Mouse (Mus musculus): Measurements from ENCODE around the gene Fads2. TPM values are rescaled to one million over a fixed set of nuclear protein-coding genes. Genes with fewer than 3 reads are reported as not detected.
A peak's percentile ranks its signal among the peaks of the same experiment; 100 is the strongest.

Fads2 gene
- polyA plus RNA-seq, 1 experiment from 2014 or later, result 31.1 TPM

DNA sequence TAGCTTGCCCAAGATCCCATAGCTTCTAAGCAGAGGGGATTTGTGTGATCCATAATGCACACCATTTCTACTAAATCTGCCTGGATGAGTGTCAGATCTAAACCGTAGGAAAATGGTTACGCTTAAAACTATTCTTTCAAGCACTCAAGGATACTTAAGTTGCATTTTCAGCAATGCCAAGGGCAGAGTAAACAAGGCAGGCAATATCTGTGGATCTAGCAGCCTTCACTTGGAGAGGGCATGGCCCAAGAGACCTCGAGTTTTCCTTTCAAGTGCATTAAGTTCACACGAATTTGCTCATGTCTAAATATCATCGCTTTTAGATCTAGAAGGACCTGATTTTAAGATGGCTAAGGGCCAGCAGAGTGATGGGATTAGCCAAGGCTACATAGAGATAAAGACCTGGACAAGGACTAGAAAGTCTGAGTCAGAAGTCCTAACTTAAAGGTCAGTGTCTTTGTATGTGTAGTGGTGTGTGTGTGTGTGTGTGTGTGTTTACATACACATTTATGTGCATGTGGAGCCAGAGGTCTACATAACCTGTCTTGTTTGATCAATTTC is 5.6 kb upstream of the Fads2 start:
- Histone ChIP-seq H3K9me3 (replicated peaks; ENCODE audit: control insufficient read depth, low read length) (no peaks in the 10 kb centered on the region), H3K27me3 (ENCODE audit: control insufficient read depth, insufficient read depth, low read length) (no peaks in the 10 kb centered on the region), H3K4me3 (ENCODE audit: low read depth, low read length) (no peak overlapping the region), H3K4me1 (ENCODE audit: control insufficient read depth, insufficient read depth, low read length) (no peaks in the 10 kb centered on the region), H3K27ac (ENCODE audit: low read depth, low read length) (no peak overlapping the region), H3K4me2 (no peak overlapping the region), H3K9ac (ENCODE audit: low read depth, low read length) (no peak overlapping the region), H3K36me3 (ENCODE audit: control insufficient read depth, insufficient read depth, low read length) (no peaks in the 10 kb centered on the region)
- WGBS (ENCODE audit: insufficient replicate concordance), result 76% methylated on average over 5 of the region's 5 CpGs
- no peak for ATAC-seq (replicated peaks; ENCODE audit: insufficient number of reproducible peaks, low FRiP score, low TSS enrichment)

GRCm38 (mm10) chr19:10106634-10107033 is 5.1 kb upstream of the Fads2 start:
- WGBS (ENCODE audit: insufficient replicate concordance), result 81% methylated on average over 2 of the region's 2 CpGs
- no peaks in the 10 kb centered on the region for H3K36me3 ChIP-seq (ENCODE audit: control insufficient read depth, insufficient read depth, low read length)
- H3K4me1 ChIP-seq (ENCODE audit: control insufficient read depth, insufficient read depth, low read length), result no peaks in the 10 kb centered on the region
- H3K27ac ChIP-seq (ENCODE audit: low read depth, low read length), result no peak overlapping the region
- H3K4me3 ChIP-seq (ENCODE audit: low read depth, low read length), result no peak overlapping the region
- no peaks in the 10 kb centered on the region for H3K27me3 ChIP-seq (ENCODE audit: control insufficient read depth, insufficient read depth, low read length)
- ATAC-seq (replicated peaks; ENCODE audit: insufficient number of reproducible peaks, low FRiP score, low TSS enrichment), result no peak
- no peaks in the 10 kb centered on the region for H3K9me3 ChIP-seq (replicated peaks; ENCODE audit: control insufficient read depth, low read length)
- H3K9ac ChIP-seq (ENCODE audit: low read depth, low read length), result no peak overlapping the region
- H3K4me2 ChIP-seq, result no peak overlapping the region

GRCm38 (mm10) chr19:10105034-10105493 is 3.5 kb upstream of the Fads2 start:
- 66% methylated on average over 10 of the region's 10 CpGs for WGBS (ENCODE audit: insufficient replicate concordance)
- H3K9ac ChIP-seq (ENCODE audit: low read depth, low read length), result no peak overlapping the region
- no peaks in the 10 kb centered on the region for H3K27me3 ChIP-seq (ENCODE audit: control insufficient read depth, insufficient read depth, low read length)
- no peaks in the 10 kb centered on the region for H3K36me3 ChIP-seq (ENCODE audit: control insufficient read depth, insufficient read depth, low read length)
- H3K4me2 ChIP-seq, result no peak overlapping the region
- 0 out of 2 replicates have a peak, but pooled peaks have one; percentile 44 for ATAC-seq (replicated peaks; ENCODE audit: insufficient number of reproducible peaks, low FRiP score, low TSS enrichment)
- H3K4me1 ChIP-seq (ENCODE audit: control insufficient read depth, insufficient read depth, low read length), result peaks cover 2% of the 10 kb centered on the region; the same call in 1 of the 2 replicates
- no peak overlapping the region for H3K4me3 ChIP-seq (ENCODE audit: low read depth, low read length)
- peak overlapping the region; percentile 80 for H3K27ac ChIP-seq (ENCODE audit: low read depth, low read length)
- H3K9me3 ChIP-seq (replicated peaks; ENCODE audit: control insufficient read depth, low read length), result no peaks in the 10 kb centered on the region

- Histone ChIP-seq H3K27ac (ENCODE audit: low read depth, low read length) (peak overlapping the region; percentile 80), H3K4me2 (no peak overlapping the region), H3K27me3 (ENCODE audit: control insufficient read depth, insufficient read depth, low read length) (no peaks in the 10 kb centered on the region), H3K9me3 (replicated peaks; ENCODE audit: control insufficient read depth, low read length) (no peaks in the 10 kb centered on the region), H3K4me1 (ENCODE audit: control insufficient read depth, insufficient read depth, low read length) (peaks cover 8% of the 10 kb centered on the region), H3K9ac (ENCODE audit: low read depth, low read length) (no peak overlapping the region), H3K4me3 (ENCODE audit: low read depth, low read length) (no peak overlapping the region), H3K36me3 (ENCODE audit: control insufficient read depth, insufficient read depth, low read length) (no peaks in the 10 kb centered on the region)
- WGBS (ENCODE audit: insufficient replicate concordance), result 74% methylated on average over 6 of the region's 6 CpGs
- ATAC-seq (replicated peaks; ENCODE audit: insufficient number of reproducible peaks, low FRiP score, low TSS enrichment), result no peak
Observed at GRCm38 (mm10) chr19:10104234-10104633, 2.7 kb upstream of the Fads2 start.

- peak overlapping the region; percentile 79 for H3K27ac ChIP-seq (ENCODE audit: low read depth, low read length)
- H3K4me3 ChIP-seq (ENCODE audit: low read depth, low read length), result peak overlapping the region; percentile 81
- peak overlapping the region; percentile 70 for H3K4me2 ChIP-seq
- ATAC-seq (replicated peaks; ENCODE audit: insufficient number of reproducible peaks, low FRiP score, low TSS enrichment), result peak; percentile 37
- no peaks in the 10 kb centered on the region for H3K9me3 ChIP-seq (replicated peaks; ENCODE audit: control insufficient read depth, low read length)
- WGBS (ENCODE audit: insufficient replicate concordance), result 6% methylated on average over 22 of the region's 25 CpGs
- no peaks in the 10 kb centered on the region for H3K27me3 ChIP-seq (ENCODE audit: control insufficient read depth, insufficient read depth, low read length)
- H3K4me1 ChIP-seq (ENCODE audit: control insufficient read depth, insufficient read depth, low read length), result peaks cover 13% of the 10 kb centered on the region
- H3K36me3 ChIP-seq (ENCODE audit: control insufficient read depth, insufficient read depth, low read length), result no peaks in the 10 kb centered on the region
- H3K9ac ChIP-seq (ENCODE audit: low read depth, low read length), result peak overlapping the region; percentile 89
Observed at GRCm38 (mm10) chr19:10102054-10102700, 631 bp upstream of the Fads2 start.

DNA sequence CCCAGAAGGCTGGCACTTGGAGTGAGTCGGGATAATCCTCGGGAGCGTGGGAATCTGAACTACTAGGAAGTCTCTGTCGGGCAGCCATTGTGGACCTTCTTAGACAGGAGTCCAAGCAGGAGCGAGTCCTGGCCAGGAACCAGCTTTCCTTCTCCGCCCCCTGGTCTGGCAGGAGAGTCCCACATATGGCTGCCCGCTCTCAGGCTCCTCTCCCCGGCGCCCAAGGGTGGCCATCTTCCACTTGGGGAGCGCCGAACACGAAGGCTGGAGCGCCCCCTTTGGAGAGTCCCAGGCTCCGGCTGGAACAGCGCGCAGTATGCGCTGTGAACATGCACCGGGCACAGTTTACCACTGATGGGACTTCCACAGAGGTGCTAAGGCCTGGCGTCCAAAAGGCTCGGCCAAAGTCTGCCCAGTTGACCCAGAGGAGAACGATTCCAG is 895 bp downstream of the Fads2 start:
- Histone ChIP-seq H3K9ac (ENCODE audit: low read depth, low read length) (peak overlapping the region; percentile 89), H3K4me3 (ENCODE audit: low read depth, low read length) (peak overlapping the region; percentile 81), H3K36me3 (ENCODE audit: control insufficient read depth, insufficient read depth, low read length) (no peaks in the 10 kb centered on the region), H3K4me1 (ENCODE audit: control insufficient read depth, insufficient read depth, low read length) (peaks cover 13% of the 10 kb centered on the region), H3K27ac (ENCODE audit: low read depth, low read length) (peak overlapping the region; percentile 79), H3K4me2 (peak overlapping the region; percentile 70), H3K9me3 (replicated peaks; ENCODE audit: control insufficient read depth, low read length) (no peaks in the 10 kb centered on the region), H3K27me3 (ENCODE audit: control insufficient read depth, insufficient read depth, low read length) (no peaks in the 10 kb centered on the region)
- WGBS (ENCODE audit: insufficient replicate concordance), result 0% methylated on average over 21 of the region's 21 CpGs
- peak; percentile 71 for ATAC-seq (replicated peaks; ENCODE audit: insufficient number of reproducible peaks, low FRiP score, low TSS enrichment)

- Histone ChIP-seq H3K4me3 (ENCODE audit: low read depth, low read length) (no peak overlapping the region), H3K4me1 (ENCODE audit: control insufficient read depth, insufficient read depth, low read length) (peaks cover 22% of the 10 kb centered on the region), H3K9me3 (replicated peaks; ENCODE audit: control insufficient read depth, low read length) (no peaks in the 10 kb centered on the region), H3K27me3 (ENCODE audit: control insufficient read depth, insufficient read depth, low read length) (no peaks in the 10 kb centered on the region), H3K4me2 (no peak overlapping the region), H3K9ac (ENCODE audit: low read depth, low read length) (no peak overlapping the region), H3K36me3 (ENCODE audit: control insufficient read depth, insufficient read depth, low read length) (peaks cover 7% of the 10 kb centered on the region), H3K27ac (ENCODE audit: low read depth, low read length) (no peak overlapping the region)
- no peak for ATAC-seq (replicated peaks; ENCODE audit: insufficient number of reproducible peaks, low FRiP score, low TSS enrichment)
- WGBS (ENCODE audit: insufficient replicate concordance), result 82% methylated on average over 5 of the region's 5 CpGs
Observed at GRCm38 (mm10) chr19:10097826-10098225, 3.7 kb downstream of the Fads2 start.

- Histone ChIP-seq H3K4me1 (ENCODE audit: control insufficient read depth, insufficient read depth, low read length) (peaks cover 22% of the 10 kb centered on the region), H3K27ac (ENCODE audit: low read depth, low read length) (no peak overlapping the region), H3K9ac (ENCODE audit: low read depth, low read length) (no peak overlapping the region), H3K27me3 (ENCODE audit: control insufficient read depth, insufficient read depth, low read length) (no peaks in the 10 kb centered on the region), H3K4me3 (ENCODE audit: low read depth, low read length) (no peak overlapping the region), H3K9me3 (replicated peaks; ENCODE audit: control insufficient read depth, low read length) (no peaks in the 10 kb centered on the region), H3K36me3 (ENCODE audit: control insufficient read depth, insufficient read depth, low read length) (peaks cover 7% of the 10 kb centered on the region), H3K4me2 (no peak overlapping the region)
- WGBS (ENCODE audit: insufficient replicate concordance), result 96% methylated on average over 2 of the region's 2 CpGs
- no peak for ATAC-seq (replicated peaks; ENCODE audit: insufficient number of reproducible peaks, low FRiP score, low TSS enrichment)
Observed at GRCm38 (mm10) chr19:10096371-10096876, 5.1 kb downstream of the Fads2 start.
